Mouse (Mus musculus): ENCODE measurements around the gene Creg1. TPM values are rescaled to one million over a fixed set of nuclear protein-coding genes. Genes with fewer than 3 reads are reported as not detected.
A peak's percentile ranks its signal among the peaks of the same experiment; 100 is the strongest.

Gene Creg1
- polyA plus RNA-seq, 1 experiment from 2014 or later = 289 TPM

DNA sequence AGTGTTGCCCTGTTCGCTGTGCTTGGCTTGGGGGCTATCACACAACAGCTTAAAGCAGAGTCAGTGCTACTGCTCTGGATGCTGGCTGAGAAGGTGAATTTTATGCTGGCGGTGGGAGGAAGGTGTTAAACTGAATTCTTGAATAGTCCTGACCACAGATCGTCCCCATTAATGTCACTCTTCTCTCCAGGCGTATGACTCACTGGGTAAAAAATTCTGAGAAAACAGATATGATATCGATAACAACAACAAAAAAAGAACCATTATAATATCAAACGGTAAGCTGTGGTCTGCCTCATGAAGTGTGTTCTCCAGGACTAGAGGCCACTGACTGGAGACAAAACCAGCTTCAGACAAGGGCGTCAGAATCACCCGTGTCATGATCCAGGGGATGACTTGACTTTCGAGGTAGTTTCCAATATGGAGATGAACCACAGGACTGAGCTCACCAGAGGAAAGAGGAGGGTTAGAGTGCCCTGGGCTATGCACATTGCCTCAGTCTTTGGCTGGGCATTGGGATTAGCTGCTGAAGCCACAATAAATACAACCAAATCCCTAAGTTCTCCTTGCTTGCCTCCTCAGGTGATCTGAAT is 40.9 kb upstream of the Creg1 start:
- no peaks in the 10 kb centered on the region for H3K27me3 ChIP-seq (ENCODE audit: insufficient read depth, low read length)
- peaks cover 16% of the 10 kb centered on the region for H3K4me1 ChIP-seq (ENCODE audit: insufficient read depth)
- H3K27ac ChIP-seq (ENCODE audit: low read depth) = no peak overlapping the region
- H3K9ac ChIP-seq (replicated peaks) = no peak overlapping the region
- ATAC-seq = no peak
- 70% methylated on average over 9 of the region's 9 CpGs for WGBS (ENCODE audit: insufficient replicate concordance)
- no peak overlapping the region for H3K4me3 ChIP-seq (ENCODE audit: low read depth, low read length)
- H3K4me2 ChIP-seq (ENCODE audit: low read depth, low read length) = no peak overlapping the region
- H3K36me3 ChIP-seq (replicated peaks; ENCODE audit: insufficient read depth, low read length) = no peaks in the 10 kb centered on the region
- TF ChIP-seq EP300 (IDR thresholded peaks at IDR 0.05; ENCODE audit: low read depth) = no peak
- no peak for TF ChIP-seq CTCF (IDR thresholded peaks at IDR 0.05; ENCODE audit: low read depth)
- DNase-seq = no peak
- H3K9me3 ChIP-seq (ENCODE audit: low read length) = no peaks in the 10 kb centered on the region

DNA sequence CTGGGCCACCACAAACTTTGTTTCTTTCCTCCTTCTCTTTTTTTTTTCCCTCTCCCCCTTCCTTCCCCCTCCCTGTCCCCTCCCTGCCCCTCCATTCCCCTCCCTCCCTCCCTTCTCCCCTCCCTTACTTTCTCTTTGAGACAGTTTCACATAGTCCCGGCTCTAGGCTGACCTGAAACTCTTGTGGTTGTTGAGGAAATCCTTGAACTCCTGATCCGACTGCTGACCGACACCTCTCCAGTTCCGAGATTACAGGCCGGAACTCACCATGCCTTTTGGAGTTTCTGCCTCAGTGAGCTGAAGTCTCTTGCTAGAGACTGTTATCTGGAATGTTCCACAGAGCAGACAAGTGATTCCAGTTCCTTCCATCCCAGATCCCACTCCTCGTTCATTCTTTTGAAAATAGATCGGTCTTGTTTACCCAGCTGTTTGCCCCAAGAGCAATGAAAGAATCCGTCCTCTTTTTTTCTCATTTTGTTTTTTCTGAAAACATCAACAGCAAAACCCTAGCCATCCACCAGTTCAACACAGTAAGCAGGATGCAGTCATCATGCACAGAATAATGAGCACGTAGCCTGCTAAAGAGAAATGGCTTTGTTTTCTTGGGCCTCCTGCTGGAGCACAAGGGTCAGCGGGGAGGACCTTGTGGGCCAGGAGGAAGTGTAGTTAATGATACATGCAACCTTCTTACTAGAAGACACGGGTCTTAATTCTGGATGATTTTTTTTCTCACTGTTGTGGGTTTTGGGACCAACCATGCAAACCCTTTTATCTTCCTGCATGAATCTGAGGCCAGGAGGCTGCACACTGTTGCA is 39.1 kb upstream of the Creg1 start:
- H3K4me3 ChIP-seq (ENCODE audit: low read depth, low read length) = no peak overlapping the region
- peak; percentile 25; the same call in 1 of the 2 replicates for TF ChIP-seq CTCF (IDR thresholded peaks at IDR 0.05; ENCODE audit: low read depth)
- no peak for TF ChIP-seq EP300 (IDR thresholded peaks at IDR 0.05; ENCODE audit: low read depth)
- no peaks in the 10 kb centered on the region for H3K9me3 ChIP-seq (ENCODE audit: low read length)
- H3K36me3 ChIP-seq (replicated peaks; ENCODE audit: insufficient read depth, low read length) = no peaks in the 10 kb centered on the region
- H3K27ac ChIP-seq (ENCODE audit: low read depth) = peak overlapping the region; percentile 36; the same call in 1 of the 2 replicates
- no peak overlapping the region for H3K9ac ChIP-seq (replicated peaks)
- H3K27me3 ChIP-seq (ENCODE audit: insufficient read depth, low read length) = no peaks in the 10 kb centered on the region
- H3K4me1 ChIP-seq (ENCODE audit: insufficient read depth) = peaks cover 8% of the 10 kb centered on the region; the same call in 1 of the 2 replicates
- 39% methylated on average over 11 of the region's 11 CpGs for WGBS (ENCODE audit: insufficient replicate concordance)
- DNase-seq (no peak), ATAC-seq (no peak)
- no peak overlapping the region for H3K4me2 ChIP-seq (ENCODE audit: low read depth, low read length)

DNA sequence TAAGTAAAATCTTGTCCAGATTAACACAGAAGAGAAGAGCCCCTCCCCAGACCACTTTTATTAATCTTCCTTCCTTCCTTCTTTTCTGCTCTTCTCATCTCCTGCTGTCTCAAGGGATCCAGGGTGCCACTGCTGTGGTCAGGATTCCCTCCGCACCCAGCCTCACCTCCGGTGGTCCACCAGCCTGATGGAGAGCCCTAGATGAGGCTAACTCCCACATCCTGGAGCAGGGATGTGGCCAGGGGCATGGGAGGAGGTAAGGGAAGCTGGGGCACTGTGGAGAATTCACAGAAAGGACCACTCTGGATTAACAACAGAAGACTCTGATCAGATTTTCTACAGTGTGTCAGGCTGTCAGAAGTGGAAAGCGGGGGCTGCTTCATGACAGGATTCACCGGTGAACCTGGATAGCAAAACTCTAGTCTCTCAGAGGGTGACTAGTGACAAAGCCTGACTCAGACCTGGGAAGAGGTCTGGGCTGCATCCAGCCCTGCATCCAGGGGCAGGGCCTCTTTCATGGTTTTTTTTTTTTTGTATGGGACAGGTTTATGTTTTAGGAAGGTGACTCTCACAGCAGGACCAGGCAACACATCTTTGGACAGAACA is 38.4 kb upstream of the Creg1 start:
- 0 out of 2 replicates have a peak overlapping the region, but pooled peaks have one; percentile 11 for H3K27ac ChIP-seq (ENCODE audit: low read depth)
- H3K9ac ChIP-seq (replicated peaks) = no peak overlapping the region
- H3K4me2 ChIP-seq (ENCODE audit: low read depth, low read length) = no peak overlapping the region
- H3K27me3 ChIP-seq (ENCODE audit: insufficient read depth, low read length) = no peaks in the 10 kb centered on the region
- no peaks in the 10 kb centered on the region for H3K9me3 ChIP-seq (ENCODE audit: low read length)
- WGBS (ENCODE audit: insufficient replicate concordance) = 65% methylated on average over 4 of the region's 4 CpGs
- ATAC-seq (no peak), DNase-seq (no peak)
- no peak for TF ChIP-seq EP300 (IDR thresholded peaks at IDR 0.05; ENCODE audit: low read depth)
- no peak for TF ChIP-seq CTCF (IDR thresholded peaks at IDR 0.05; ENCODE audit: low read depth)
- H3K4me1 ChIP-seq (ENCODE audit: insufficient read depth) = peaks cover 8% of the 10 kb centered on the region; the same call in 1 of the 2 replicates
- H3K4me3 ChIP-seq (ENCODE audit: low read depth, low read length) = no peak overlapping the region
- H3K36me3 ChIP-seq (replicated peaks; ENCODE audit: insufficient read depth, low read length) = no peaks in the 10 kb centered on the region

DNA sequence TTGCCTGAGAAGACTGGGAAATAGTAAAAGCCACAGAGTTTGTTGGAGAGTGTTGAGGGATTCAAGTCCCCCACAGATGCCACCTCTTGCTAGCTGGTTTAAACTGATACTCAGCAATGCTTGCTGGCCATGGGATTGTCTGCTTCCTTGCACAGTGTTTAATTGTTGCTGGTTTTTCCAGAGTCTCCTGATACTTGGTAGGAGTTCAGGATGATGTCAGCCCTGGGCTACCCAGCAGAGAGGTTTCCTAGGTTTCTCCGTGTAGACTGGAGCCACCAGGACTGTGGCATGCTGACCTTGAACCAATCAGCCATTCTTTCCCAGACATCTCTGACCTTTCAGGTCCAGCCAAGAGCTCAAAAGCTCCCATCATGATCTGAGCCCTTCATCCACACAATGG is 36.6 kb upstream of the Creg1 start:
- no peak for DNase-seq

DNA sequence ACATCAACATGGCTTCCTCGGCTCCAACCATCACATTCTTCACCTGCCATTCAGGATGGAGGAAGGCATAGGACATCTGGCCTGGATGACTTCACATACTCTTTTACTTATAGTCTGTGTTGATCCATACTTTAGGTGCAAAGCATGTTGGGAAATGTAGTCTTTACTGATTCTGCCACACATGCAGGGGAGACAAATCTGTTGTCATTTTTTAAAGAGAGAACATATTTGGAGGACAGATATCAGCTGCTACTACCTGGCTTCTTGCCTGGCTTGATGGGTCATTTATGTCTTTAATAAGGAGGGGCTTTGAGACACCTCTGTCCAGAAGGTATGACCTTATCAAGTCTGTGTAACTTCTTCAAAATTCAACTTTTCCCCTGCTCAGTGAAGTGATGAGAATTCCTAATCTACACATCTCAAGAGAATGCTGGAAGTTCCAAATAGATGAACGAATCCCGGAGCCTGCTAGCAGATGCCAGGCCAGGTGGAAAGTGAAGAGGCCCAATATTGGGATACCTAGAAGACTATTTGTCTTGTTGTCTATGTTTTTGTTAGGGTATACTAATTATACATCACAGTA is 35.4 kb upstream of the Creg1 start:
- Histone ChIP-seq H3K4me2 (ENCODE audit: low read depth, low read length) (no peak overlapping the region), H3K27ac (ENCODE audit: low read depth) (no peak overlapping the region), H3K9me3 (ENCODE audit: low read length) (no peaks in the 10 kb centered on the region), H3K4me1 (ENCODE audit: insufficient read depth) (peaks cover 8% of the 10 kb centered on the region; the same call in 1 of the 2 replicates), H3K9ac (replicated peaks) (no peak overlapping the region), H3K4me3 (ENCODE audit: low read depth, low read length) (no peak overlapping the region), H3K27me3 (ENCODE audit: insufficient read depth, low read length) (no peaks in the 10 kb centered on the region), H3K36me3 (replicated peaks; ENCODE audit: insufficient read depth, low read length) (no peaks in the 10 kb centered on the region)
- no peak for ATAC-seq
- TF ChIP-seq EP300 (IDR thresholded peaks at IDR 0.05; ENCODE audit: low read depth) = no peak
- TF ChIP-seq CTCF (IDR thresholded peaks at IDR 0.05; ENCODE audit: low read depth) = no peak
- no peak for DNase-seq
- 74% methylated on average over 3 of the region's 3 CpGs for WGBS (ENCODE audit: insufficient replicate concordance)

More for the DNA sequence above, 36.6 kb upstream of the Creg1 start:
- H3K9me3 ChIP-seq (ENCODE audit: low read length) = no peaks in the 10 kb centered on the region
- H3K4me1 ChIP-seq (ENCODE audit: insufficient read depth) = peaks cover 8% of the 10 kb centered on the region; the same call in 1 of the 2 replicates
- H3K4me2 ChIP-seq (ENCODE audit: low read depth, low read length) = no peak overlapping the region
- 37% methylated on average over 1 of the region's 1 CpGs for WGBS (ENCODE audit: insufficient replicate concordance)
- no peak overlapping the region for H3K4me3 ChIP-seq (ENCODE audit: low read depth, low read length)
- H3K36me3 ChIP-seq (replicated peaks; ENCODE audit: insufficient read depth, low read length) = no peaks in the 10 kb centered on the region
- H3K27me3 ChIP-seq (ENCODE audit: insufficient read depth, low read length) = no peaks in the 10 kb centered on the region
- no peak overlapping the region for H3K9ac ChIP-seq (replicated peaks)
- no peak overlapping the region for H3K27ac ChIP-seq (ENCODE audit: low read depth)
- TF ChIP-seq EP300 (IDR thresholded peaks at IDR 0.05; ENCODE audit: low read depth) = no peak
- TF ChIP-seq CTCF (IDR thresholded peaks at IDR 0.05; ENCODE audit: low read depth) = no peak
- no peak for ATAC-seq

DNA sequence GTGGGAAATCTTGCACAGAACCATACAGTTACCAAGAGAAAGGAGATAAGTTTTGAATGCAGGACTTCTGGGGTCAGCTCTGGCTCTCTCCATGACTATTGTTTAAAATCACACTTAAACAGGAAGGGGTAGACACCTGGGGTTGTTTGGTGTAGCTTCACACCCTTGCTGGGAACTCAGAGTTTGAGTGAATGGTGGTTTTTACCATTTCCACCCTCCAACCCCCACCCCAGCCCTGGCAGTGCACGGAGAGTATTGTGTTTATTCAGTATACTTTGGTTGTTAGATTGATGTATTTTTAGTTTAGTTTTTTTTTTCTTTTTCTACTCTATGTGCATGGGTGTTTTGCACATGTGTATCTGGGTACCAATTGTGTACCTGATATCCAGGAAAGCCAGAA is 33.4 kb upstream of the Creg1 start:
- Histone ChIP-seq H3K27me3 (ENCODE audit: insufficient read depth, low read length) (no peaks in the 10 kb centered on the region), H3K4me2 (ENCODE audit: low read depth, low read length) (no peak overlapping the region), H3K4me1 (ENCODE audit: insufficient read depth) (peaks cover under 1% of the 10 kb centered on the region; the same call in 1 of the 2 replicates), H3K9me3 (ENCODE audit: low read length) (no peaks in the 10 kb centered on the region), H3K4me3 (ENCODE audit: low read depth, low read length) (no peak overlapping the region), H3K36me3 (replicated peaks; ENCODE audit: insufficient read depth, low read length) (no peaks in the 10 kb centered on the region), H3K9ac (replicated peaks) (no peak overlapping the region), H3K27ac (ENCODE audit: low read depth) (no peak overlapping the region)
- DNase-seq = no peak
- WGBS (ENCODE audit: insufficient replicate concordance) = 31% methylated on average over 1 of the region's 1 CpGs
- TF ChIP-seq EP300 (IDR thresholded peaks at IDR 0.05; ENCODE audit: low read depth) (no peak), CTCF (IDR thresholded peaks at IDR 0.05; ENCODE audit: low read depth) (no peak)
- no peak for ATAC-seq
